Mouse (Mus musculus): ENCODE measurements around the gene Ptgs2.

- TF ChIP-seq CTCF (IDR thresholded peaks at IDR 0.05; ENCODE audit: low read depth) = no peak
- TF ChIP-seq EP300 (IDR thresholded peaks at IDR 0.05; ENCODE audit: low read depth) = no peak
Measured at GRCm38 (mm10) chr1:150118352-150118751, 18.5 kb downstream of the Ptgs2 start.
